Mouse (Mus musculus) G1E (cell line): ENCODE measurements around the gene Cytl1. TPM values are rescaled to one million over a fixed set of nuclear protein-coding genes. Genes with fewer than 3 reads are reported as not detected.

Experiments used
- ATAC-seq: 2 replicates; pipeline ENCODE4 v1.8.0; 2016; ENCODE audit warnings: mild to moderate bottlenecking; ENCODE audit not compliant: insufficient number of reproducible peaks, poor library complexity, low FRiP score, severe bottlenecking; ENCODE audit errors: extremely low read depth
- DNase-seq: peaks from one replicate; pipeline ENCODE4 v3.0.0; 2012; ENCODE audit warnings: low spot score
- H3K27me3 ChIP-seq: 2 replicates; pipeline ENCODE4 v1.6.1; 2012; ENCODE audit warnings: mild to moderate bottlenecking, low read length, inconsistent platforms; ENCODE audit not compliant: insufficient read depth
- H3K36me3 ChIP-seq: replicated peaks from 2 replicates; pipeline ENCODE3; 2012; ENCODE audit warnings: mild to moderate bottlenecking, inconsistent platforms
- H3K4me1 ChIP-seq: 2 replicates; pipeline ENCODE4 v1.6.1; 2012; ENCODE audit warnings: low read depth, low read length, inconsistent platforms, mixed read lengths; ENCODE audit not compliant: insufficient read depth
- H3K4me3 ChIP-seq: 2 replicates; pipeline ENCODE4 v1.5.1; 2012; ENCODE audit warnings: low read depth, mild to moderate bottlenecking, inconsistent platforms, low read length, moderate library complexity, mixed read lengths
- H3K9me3 ChIP-seq: replicated peaks from 2 replicates; pipeline ENCODE4 v1.6.1; 2012; ENCODE audit warnings: inconsistent platforms
- CTCF ChIP-seq: IDR thresholded peaks from 2 replicates; pipeline ENCODE4 v1.5.1; 2012; ENCODE audit warnings: low read depth, low read length, inconsistent platforms, mixed read lengths
- GATA1 ChIP-seq: IDR thresholded peaks from 2 replicates; pipeline ENCODE4 v1.6.1; 2012; ENCODE audit warnings: borderline replicate concordance, low read length, inconsistent platforms, mixed read lengths
- GATA2 ChIP-seq: IDR thresholded peaks from 2 replicates; pipeline ENCODE4 v1.6.1; 2012; ENCODE audit warnings: low read depth, low read length, inconsistent platforms, borderline replicate concordance
- POLR2AphosphoS5 ChIP-seq: IDR thresholded peaks from 2 replicates; pipeline ENCODE4 v1.6.1; 2012; ENCODE audit warnings: low read depth, low read length, inconsistent platforms; ENCODE audit not compliant: insufficient replicate concordance
- TAL1 ChIP-seq: conservative IDR thresholded peaks from 2 replicates; pipeline ENCODE4 v1.6.1; 2012; ENCODE audit warnings: low read depth, low read length, inconsistent platforms, mixed read lengths
- polyA plus RNA-seq: library from polyadenylated mRNA; stranded (reverse); fragments of >175 nt; gene quantifications from 2 replicates; pipeline ENCODE4 v1.2.3, GENCODE M21; 2012
- total RNA-seq, 2 experiments: library from RNA; stranded (forward) in 1 of 2; stranded (reverse) in 1 of 2; fragments of 200-1000 nt in 1 of 2; fragments of >200 nt in 1 of 2; fragmentation: Nextera tagmentation in 1 of 2; gene quantifications; 2 replicates each; pipeline ENCODE4 v1.2.3; 2014 to 2017

The Cytl1 gene
- total and polyA plus RNA-seq, 3 experiments: not detected

DNA sequence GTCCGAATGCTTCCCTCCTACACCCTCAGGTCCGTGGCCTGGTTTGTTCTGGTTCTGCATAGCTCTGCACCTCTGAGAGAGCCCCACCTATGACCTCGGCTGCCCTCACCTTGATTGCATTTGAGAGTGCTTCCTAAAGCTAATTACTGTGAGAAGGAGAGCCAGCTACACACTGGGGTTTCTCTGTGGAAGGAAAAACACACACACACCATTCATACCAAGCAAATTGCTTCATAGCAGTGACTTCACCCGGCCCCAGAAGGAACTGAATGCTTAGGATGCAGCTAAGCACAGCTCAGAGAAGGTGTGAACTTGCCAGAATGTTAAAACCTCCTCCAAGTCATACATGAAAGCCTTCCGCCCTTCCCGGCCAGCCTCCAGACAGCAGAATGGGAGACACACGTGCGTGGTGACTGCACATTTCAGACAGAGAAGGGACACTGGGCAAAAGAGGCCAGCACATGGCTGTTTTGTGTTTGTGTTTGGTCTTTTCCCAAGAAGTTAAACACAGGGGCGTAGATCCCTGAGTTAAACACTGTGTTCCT lies 49.6 kb downstream of the Cytl1 start:
- H3K4me3 ChIP-seq: no peak overlapping the region
- peaks cover 10% of the 10 kb centered on the region for H3K9me3 ChIP-seq
- no peaks in the 10 kb centered on the region for H3K4me1 ChIP-seq
- DNase-seq: no peak
- H3K27me3 ChIP-seq: no peaks in the 10 kb centered on the region
- ATAC-seq: no peak
- no peaks in the 10 kb centered on the region for H3K36me3 ChIP-seq
- TF ChIP-seq POLR2AphosphoS5 (no peak), TAL1 (no peak), CTCF (no peak), GATA2 (no peak), GATA1 (no peak)

Other genes starting within 250 kb of the Cytl1 start
- not detected in 2 replicates for gene Stk32b, start 18.3 kb upstream of the Cytl1 start, total RNA-seq (2014; fragmentation: Nextera tagmentation)
- 0.05 TPM in 1 of 2 replicates, not detected in the other for gene Stk32b, start 18.3 kb upstream of the Cytl1 start, total RNA-seq (2017)
- not detected in 2 replicates for gene Stk32b, start 18.3 kb upstream of the Cytl1 start, polyA plus RNA-seq
- not detected in 2 replicates for gene Msx1, start 89.1 kb downstream of the Cytl1 start, total RNA-seq (2014; fragmentation: Nextera tagmentation)
- not detected in 2 replicates for gene Msx1, start 89.1 kb downstream of the Cytl1 start, total RNA-seq (2017)
- not detected in 2 replicates for gene Msx1, start 89.1 kb downstream of the Cytl1 start, polyA plus RNA-seq